Mouse (Mus musculus): ENCODE data around the gene Slc38a3. TPM values are rescaled to one million over a fixed set of nuclear protein-coding genes. Genes with fewer than 3 reads are reported as not detected.

The Slc38a3 gene
- polyA plus RNA-seq, 1 experiment from 2014 or later = 32.9 TPM

GRCm38 (mm10) chr9:107643544-107644214 lies 25.7 kb downstream of the Slc38a3 start:
- H3K4me1 ChIP-seq (ENCODE audit: control insufficient read depth, insufficient read depth, low read length) = peaks cover 5% of the 10 kb centered on the region; the same call in 1 of the 2 replicates
- H3K27ac ChIP-seq (ENCODE audit: low read depth, low read length) = no peak overlapping the region
- no peak overlapping the region for H3K4me3 ChIP-seq (ENCODE audit: low read depth, low read length)
- WGBS = 94% methylated on average over 13 of the region's 13 CpGs
- ATAC-seq (no peak), DNase-seq (ENCODE audit: low spot score) (no peak)
- H3K9me3 ChIP-seq (replicated peaks; ENCODE audit: control insufficient read depth, low read length) = no peaks in the 10 kb centered on the region
- H3K36me3 ChIP-seq (ENCODE audit: control insufficient read depth, insufficient read depth, low read length) = no peaks in the 10 kb centered on the region
- H3K27me3 ChIP-seq (replicated peaks; ENCODE audit: control insufficient read depth, insufficient read depth, low read length) = 0 out of 2 replicates have a peak, but pooled peaks cover 2% of the 10 kb centered on the region
- no peak overlapping the region for H3K4me2 ChIP-seq (ENCODE audit: low read length)
- H3K9ac ChIP-seq (ENCODE audit: low read length) = no peak overlapping the region

GRCm38 (mm10) chr9:107641666-107642065 lies 27.7 kb downstream of the Slc38a3 start:
- ATAC-seq (no peak), DNase-seq (ENCODE audit: low spot score) (no peak)
- 11% methylated on average over 8 of the region's 8 CpGs for WGBS
- H3K4me2 ChIP-seq (ENCODE audit: low read length) = no peak overlapping the region
- H3K4me1 ChIP-seq (ENCODE audit: control insufficient read depth, insufficient read depth, low read length) = peaks cover 16% of the 10 kb centered on the region
- no peaks in the 10 kb centered on the region for H3K36me3 ChIP-seq (ENCODE audit: control insufficient read depth, insufficient read depth, low read length)
- H3K4me3 ChIP-seq (ENCODE audit: low read depth, low read length) = no peak overlapping the region
- no peak overlapping the region for H3K27ac ChIP-seq (ENCODE audit: low read depth, low read length)
- no peaks in the 10 kb centered on the region for H3K9me3 ChIP-seq (replicated peaks; ENCODE audit: control insufficient read depth, low read length)
- H3K9ac ChIP-seq (ENCODE audit: low read length) = 0 out of 2 replicates have a peak overlapping the region, but pooled peaks have one; percentile 1
- 0 out of 2 replicates have a peak, but pooled peaks cover 2% of the 10 kb centered on the region for H3K27me3 ChIP-seq (replicated peaks; ENCODE audit: control insufficient read depth, insufficient read depth, low read length)

- no peak for DNase-seq (ENCODE audit: low spot score)
- 43% methylated on average over 8 of the region's 8 CpGs for WGBS
Measured at GRCm38 (mm10) chr9:107640257-107640772, 29.0 kb downstream of the Slc38a3 start.

DNA sequence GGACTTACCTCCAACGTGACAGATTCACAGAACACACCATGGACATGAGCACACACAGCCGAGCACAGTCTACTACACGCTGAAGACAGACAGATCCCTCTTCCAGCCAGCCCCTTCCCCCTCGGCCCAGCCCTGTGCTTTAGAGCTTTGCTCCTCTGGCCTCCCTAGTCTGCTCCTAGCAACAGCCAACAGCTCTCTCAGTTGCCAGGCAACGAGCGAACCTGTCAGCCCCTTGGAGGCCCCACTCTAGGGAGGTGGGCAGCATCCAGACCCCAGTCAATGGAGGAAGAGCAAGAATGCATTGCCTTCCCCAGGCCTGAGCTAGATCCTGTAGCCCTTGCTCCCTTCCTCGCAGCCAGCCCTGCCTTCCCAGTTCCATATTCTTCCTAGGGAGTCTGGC lies 32.3 kb downstream of the Slc38a3 start:
- Histone ChIP-seq H3K4me3 (ENCODE audit: low read depth, low read length) (no peak overlapping the region), H3K27ac (ENCODE audit: low read depth, low read length) (peak overlapping the region; percentile 68), H3K9me3 (replicated peaks; ENCODE audit: control insufficient read depth, low read length) (no peaks in the 10 kb centered on the region), H3K4me2 (ENCODE audit: low read length) (peak overlapping the region; percentile 26; the same call in 1 of the 2 replicates), H3K9ac (ENCODE audit: low read length) (no peak overlapping the region), H3K4me1 (ENCODE audit: control insufficient read depth, insufficient read depth, low read length) (peaks cover 23% of the 10 kb centered on the region), H3K36me3 (ENCODE audit: control insufficient read depth, insufficient read depth, low read length) (no peaks in the 10 kb centered on the region), H3K27me3 (replicated peaks; ENCODE audit: control insufficient read depth, insufficient read depth, low read length) (no peaks in the 10 kb centered on the region)
- DNase-seq (ENCODE audit: low spot score) = peak; percentile 84
- ATAC-seq = peak; percentile 32
- under 1% methylated on average over 7 of the region's 7 CpGs for WGBS

More at GRCm38 (mm10) chr9:107640257-107640772, 29.0 kb downstream of the Slc38a3 start:
- Histone ChIP-seq H3K9ac (ENCODE audit: low read length) (no peak overlapping the region), H3K4me1 (ENCODE audit: control insufficient read depth, insufficient read depth, low read length) (peaks cover 20% of the 10 kb centered on the region), H3K4me2 (ENCODE audit: low read length) (no peak overlapping the region), H3K36me3 (ENCODE audit: control insufficient read depth, insufficient read depth, low read length) (no peaks in the 10 kb centered on the region), H3K4me3 (ENCODE audit: low read depth, low read length) (no peak overlapping the region), H3K9me3 (replicated peaks; ENCODE audit: control insufficient read depth, low read length) (no peaks in the 10 kb centered on the region), H3K27ac (ENCODE audit: low read depth, low read length) (no peak overlapping the region), H3K27me3 (replicated peaks; ENCODE audit: control insufficient read depth, insufficient read depth, low read length) (0 out of 2 replicates have a peak, but pooled peaks cover 2% of the 10 kb centered on the region)
- ATAC-seq = no peak

DNA sequence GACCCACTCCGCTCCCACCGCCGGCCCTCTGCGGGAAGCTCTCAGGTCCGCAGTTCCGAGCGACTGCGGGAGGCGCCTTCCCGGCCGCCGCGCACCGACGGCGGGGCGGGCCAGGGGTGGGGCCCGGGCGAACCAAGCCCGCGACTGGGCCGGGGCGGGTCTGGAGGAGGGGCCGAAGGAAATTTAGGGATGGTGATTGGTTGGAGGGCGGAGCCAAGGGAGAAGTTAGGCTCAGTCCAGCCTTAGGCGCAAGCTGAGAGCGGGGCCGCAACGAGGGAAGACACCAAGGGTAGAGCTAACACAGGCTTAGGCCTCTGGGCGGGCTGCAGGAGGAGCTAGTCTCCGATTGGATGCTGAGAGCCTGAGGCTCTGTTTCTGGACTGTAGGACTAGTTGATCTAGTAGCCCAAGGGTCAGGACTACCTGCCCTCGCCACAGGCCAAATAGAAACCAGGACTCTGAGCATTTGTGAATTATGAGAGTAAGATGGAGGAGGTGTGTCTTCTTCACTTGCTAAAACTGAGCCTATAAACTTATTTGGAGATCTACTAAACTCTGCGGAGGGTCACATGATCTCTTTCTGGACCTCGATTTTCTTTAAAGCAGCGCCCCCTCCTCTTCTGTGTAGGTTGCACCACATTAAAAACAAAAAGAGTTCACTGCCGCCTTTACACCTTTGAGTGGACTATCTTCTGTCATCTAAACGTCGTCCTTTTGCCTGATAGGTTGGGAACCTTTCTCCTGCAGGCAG lies 33.9 kb downstream of the Slc38a3 start, which contains the start of gene Gnai2:
Gene Gnai2 (minus strand): TSS at position 89 of the 750 bp plus-strand sequence.
- peak within 1 kb of the TSS; percentile 79 for H3K4me3 ChIP-seq (ENCODE audit: low read depth, low read length)
- WGBS = 4% methylated on average over 37 of the region's 38 CpGs
- H3K4me1 ChIP-seq (ENCODE audit: control insufficient read depth, insufficient read depth, low read length) = peaks cover 40% of the 10 kb centered on the region
- H3K9ac ChIP-seq (ENCODE audit: low read length) = peak within 1 kb of the TSS; percentile 78
- DNase-seq (ENCODE audit: low spot score) (peak; percentile 97), ATAC-seq (peak; percentile 90)
- no peaks in the 10 kb centered on the region for H3K36me3 ChIP-seq (ENCODE audit: control insufficient read depth, insufficient read depth, low read length)
- H3K9me3 ChIP-seq (replicated peaks; ENCODE audit: control insufficient read depth, low read length) = no peaks in the 10 kb centered on the region
- H3K4me2 ChIP-seq (ENCODE audit: low read length) = peak within 1 kb of the TSS; percentile 92
- H3K27me3 ChIP-seq (replicated peaks; ENCODE audit: control insufficient read depth, insufficient read depth, low read length) = no peaks in the 10 kb centered on the region
- peak within 1 kb of the TSS; percentile 96 for H3K27ac ChIP-seq (ENCODE audit: low read depth, low read length)

GRCm38 (mm10) chr9:107634406-107635278 lies 34.7 kb downstream of the Slc38a3 start:
- no peak for DNase-seq (ENCODE audit: low spot score)

DNA sequence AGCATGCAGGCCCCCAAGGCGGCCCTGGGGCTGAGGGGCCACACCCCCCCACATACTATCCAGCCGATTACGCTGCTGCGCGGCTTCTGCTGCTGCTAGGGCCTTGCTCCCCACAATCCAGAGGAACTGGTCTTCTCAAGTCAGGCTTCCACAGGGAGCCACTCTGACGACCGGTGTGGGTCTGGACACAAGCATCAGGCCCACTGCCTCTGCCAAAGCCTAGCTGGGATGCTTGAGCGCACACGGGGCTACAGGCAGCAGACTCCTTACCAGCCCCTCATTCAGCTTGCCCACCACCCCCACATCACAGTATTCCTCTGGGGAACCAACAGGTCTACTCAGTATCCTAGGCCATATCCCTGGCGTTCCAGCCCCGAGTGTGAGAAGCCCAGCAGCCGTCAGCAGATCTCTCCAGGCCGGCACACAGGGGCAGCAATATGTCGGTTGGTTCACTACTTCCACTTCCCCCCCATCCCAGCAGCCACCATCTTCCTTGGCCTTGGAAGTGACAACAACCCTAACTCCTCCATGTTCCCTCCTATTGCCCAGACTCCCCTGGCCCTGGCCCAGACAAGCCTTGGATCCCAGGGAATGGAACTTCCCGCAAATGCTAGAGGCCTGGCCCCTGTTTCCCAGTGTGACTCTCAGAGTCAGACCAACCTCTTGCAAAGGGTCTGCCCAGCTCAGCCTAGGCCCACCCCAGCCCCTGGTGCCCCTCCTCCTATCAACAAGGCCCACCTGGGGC lies 35.5 kb downstream of the Slc38a3 start:
- H3K27me3 ChIP-seq (replicated peaks; ENCODE audit: control insufficient read depth, insufficient read depth, low read length) = no peaks in the 10 kb centered on the region
- peak overlapping the region; percentile 79 for H3K4me3 ChIP-seq (ENCODE audit: low read depth, low read length)
- DNase-seq (ENCODE audit: low spot score) = no peak
- H3K36me3 ChIP-seq (ENCODE audit: control insufficient read depth, insufficient read depth, low read length) = 0 out of 2 replicates have a peak, but pooled peaks cover 7% of the 10 kb centered on the region
- peak overlapping the region; percentile 92 for H3K4me2 ChIP-seq (ENCODE audit: low read length)
- H3K9me3 ChIP-seq (replicated peaks; ENCODE audit: control insufficient read depth, low read length) = no peaks in the 10 kb centered on the region
- peak overlapping the region; percentile 78 for H3K9ac ChIP-seq (ENCODE audit: low read length)
- no peak for ATAC-seq
- 1% methylated on average over 15 of the region's 15 CpGs for WGBS
- peak overlapping the region; percentile 96 for H3K27ac ChIP-seq (ENCODE audit: low read depth, low read length)
- peaks cover 56% of the 10 kb centered on the region for H3K4me1 ChIP-seq (ENCODE audit: control insufficient read depth, insufficient read depth, low read length)

More at GRCm38 (mm10) chr9:107634406-107635278, 34.7 kb downstream of the Slc38a3 start:
- WGBS = 0% methylated on average over 35 of the region's 35 CpGs
- Histone ChIP-seq H3K4me2 (ENCODE audit: low read length) (peak overlapping the region; percentile 92), H3K9ac (ENCODE audit: low read length) (peak overlapping the region; percentile 78), H3K4me3 (ENCODE audit: low read depth, low read length) (peak overlapping the region; percentile 79), H3K36me3 (ENCODE audit: control insufficient read depth, insufficient read depth, low read length) (0 out of 2 replicates have a peak, but pooled peaks cover under 1% of the 10 kb centered on the region), H3K27me3 (replicated peaks; ENCODE audit: control insufficient read depth, insufficient read depth, low read length) (no peaks in the 10 kb centered on the region), H3K4me1 (ENCODE audit: control insufficient read depth, insufficient read depth, low read length) (peaks cover 48% of the 10 kb centered on the region), H3K9me3 (replicated peaks; ENCODE audit: control insufficient read depth, low read length) (no peaks in the 10 kb centered on the region), H3K27ac (ENCODE audit: low read depth, low read length) (peak overlapping the region; percentile 96)
- no peak for ATAC-seq
